Mouse (Mus musculus) ES-E14 (cell line): ENCODE results near the gene Foxd2.

Source experiments
- CHD2 ChIP-seq: IDR thresholded peaks from 2 replicates; pipeline ENCODE4 v1.6.1; 2014; ENCODE audit warnings: mild to moderate bottlenecking, low read depth, low read length, inconsistent platforms
- ZNF384 ChIP-seq: IDR thresholded peaks from 2 replicates; pipeline ENCODE4 v1.6.1; 2012; ENCODE audit warnings: low read depth, low read length, inconsistent platforms

DNA sequence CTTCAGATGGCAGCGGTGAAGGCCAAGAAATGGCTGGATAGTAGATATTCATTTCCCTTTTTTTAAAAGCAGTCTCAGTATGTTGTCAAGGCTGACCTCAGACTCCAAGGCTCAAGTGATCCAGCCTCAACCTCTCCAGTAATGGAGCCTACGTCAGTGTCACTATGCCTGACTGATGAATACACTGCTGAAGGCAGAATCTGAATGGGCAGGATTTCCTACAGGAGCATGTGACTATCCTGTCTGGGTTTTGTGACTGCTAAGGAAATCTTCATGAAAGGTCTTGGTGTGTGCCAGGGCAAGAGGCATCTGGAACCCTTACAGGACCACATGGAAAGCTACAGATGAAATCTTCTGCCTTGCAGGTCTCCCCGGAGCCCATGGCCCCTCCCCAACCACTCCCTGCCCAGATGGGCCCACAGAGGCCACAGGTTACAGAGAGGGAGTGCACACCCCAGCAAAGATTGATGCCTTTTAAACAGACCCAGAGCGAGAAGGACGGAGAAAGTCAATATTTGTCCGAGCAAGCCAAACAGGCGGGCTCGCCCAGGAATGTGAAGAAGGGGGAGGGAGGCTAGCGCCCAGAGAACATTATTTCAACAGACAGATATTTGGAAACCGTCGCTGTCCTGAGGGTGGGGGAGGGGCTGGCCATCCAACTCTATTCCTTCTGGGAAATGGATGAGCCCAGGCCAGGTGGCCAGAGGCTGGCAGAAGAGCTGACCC lies 38.7 kb downstream of the Foxd2 start:
- TF ChIP-seq ZNF384 (no peak), CHD2 (no peak)
